In the genomic region with DNA sequence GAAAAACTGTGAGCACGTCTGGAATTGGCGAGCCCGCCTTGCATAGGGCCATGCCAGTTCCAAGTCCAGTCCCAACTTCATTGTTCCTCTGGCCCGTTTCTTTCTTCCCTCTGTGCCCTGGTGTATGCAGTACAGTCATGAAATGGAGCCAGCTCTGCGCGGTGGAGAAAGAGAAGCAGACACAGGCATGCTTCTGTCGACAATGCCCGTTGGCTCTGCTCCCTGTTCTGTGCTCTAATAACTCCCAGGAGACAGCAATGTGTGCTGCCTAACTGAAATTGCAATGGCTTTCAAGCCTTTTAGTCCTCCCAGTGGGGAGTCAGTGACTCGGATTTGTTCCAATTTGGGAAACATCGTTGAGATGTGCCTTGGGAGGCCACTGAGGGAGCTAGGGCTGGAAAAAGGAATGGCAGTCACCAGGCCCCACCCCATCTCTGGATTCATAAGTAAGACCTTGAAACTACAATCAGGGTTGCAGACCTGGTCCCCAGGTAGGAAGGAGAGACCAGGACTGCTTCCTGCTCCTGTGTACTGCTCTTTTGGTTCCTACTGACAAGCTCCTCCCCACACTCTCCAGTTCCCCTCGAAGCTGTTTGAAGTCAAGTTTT, we compare ENCODE assay signal across 10 mouse cellular contexts. TPM values are rescaled to one million over a fixed set of nuclear protein-coding genes. Genes with fewer than 3 reads are reported as not detected.
DNase-seq lines count a peak whose midpoint lies in the region; ATAC-seq and TF ChIP-seq lines count a peak whose summit lies in the region.
"Had no signal": no experiment of that assay in that cellular context is flagged by ENCODE, and none has a peak within 500 bp of the region (broad histone marks: within the 10 kb centered on the region; RNA-seq: fewer than 3 reads in every experiment).

No protein-coding gene starts in this region.

- TF ChIP-seq CTCF in brain, embryonic 14.5 days (IDR thresholded peaks at IDR 0.05; ENCODE audit: borderline replicate concordance, extremely low read depth, insufficient read depth, insufficient read length) = no peak

- H3K4me1 ChIP-seq in forebrain, embryonic 15.5 days = no peaks in the 10 kb centered on the region
- peaks cover 4% of the 10 kb centered on the region; the same call in 1 of the 2 replicates for H3K4me1 ChIP-seq in forebrain, embryonic 12.5 days
- no peaks in the 10 kb centered on the region; the same call in 1 of the 2 replicates for H3K4me1 ChIP-seq in midbrain, embryonic 15.5 days
- H3K4me1 ChIP-seq: limb, embryonic 13.5 days had no signal

- WGBS in forebrain, embryonic 15.5 days = 44% methylated on average over 11 of the region's 11 CpGs
- WGBS in forebrain, embryonic 12.5 days = 70% methylated on average over 11 of the region's 11 CpGs
- 58% methylated on average over 11 of the region's 11 CpGs for WGBS in midbrain, embryonic 15.5 days

- H3K4me2 ChIP-seq in forebrain, embryonic 15.5 days (replicated peaks) = no peak overlapping the region
- H3K4me2 ChIP-seq in forebrain, embryonic 12.5 days = no peak overlapping the region
- no peak overlapping the region for H3K4me2 ChIP-seq in midbrain, embryonic 15.5 days
- H3K4me2 ChIP-seq: limb, embryonic 13.5 days had no signal

- ATAC-seq in forebrain, embryonic 15.5 days (replicated peaks) = peak; percentile 82
- no peak for ATAC-seq in forebrain, embryonic 12.5 days (ENCODE audit: low FRiP score)
- ATAC-seq in midbrain, embryonic 15.5 days (replicated peaks) = peak; percentile 81

- intact Hi-C loops in left cerebral cortex, postnatal 4 days (cut with DNase I) = no loop called here

- H3K9ac ChIP-seq in forebrain, embryonic 15.5 days (replicated peaks) = no peak overlapping the region
- H3K9ac ChIP-seq in forebrain, embryonic 12.5 days = no peak overlapping the region
- no peak overlapping the region for H3K9ac ChIP-seq in midbrain, embryonic 15.5 days
- H3K9ac ChIP-seq: limb, embryonic 13.5 days had no signal

- H3K27me3 ChIP-seq in forebrain, embryonic 15.5 days = no peaks in the 10 kb centered on the region
- H3K27me3 ChIP-seq in forebrain, embryonic 12.5 days = no peaks in the 10 kb centered on the region
- no peaks in the 10 kb centered on the region for H3K27me3 ChIP-seq in midbrain, embryonic 15.5 days (replicated peaks)
- H3K27me3 ChIP-seq: CH12.LX; limb, embryonic 13.5 days had no signal

- 0 out of 2 replicates have a peak overlapping the region, but pooled peaks have one; percentile 1 for H3K27ac ChIP-seq in forebrain, embryonic 15.5 days (replicated peaks)
- H3K27ac ChIP-seq in forebrain, embryonic 12.5 days = no peak overlapping the region
- H3K27ac ChIP-seq in midbrain, embryonic 15.5 days = no peak overlapping the region
- H3K27ac ChIP-seq: limb, embryonic 13.5 days had no signal

- no peak overlapping the region for H3K4me3 ChIP-seq in forebrain, embryonic 15.5 days
- H3K4me3 ChIP-seq in forebrain, embryonic 12.5 days (replicated peaks) = no peak overlapping the region
- no peak overlapping the region for H3K4me3 ChIP-seq in midbrain, embryonic 15.5 days
- H3K4me3 ChIP-seq: limb, embryonic 13.5 days had no signal

- DNase-seq in left cerebral cortex, postnatal 4 days = peak; percentile 67
- DNase-seq in left cerebral cortex, adult 8-10 months (ENCODE audit: low spot score in 2 of 2) = no peak
- DNase-seq in brain, embryonic 14.5 days (ENCODE audit: low read depth) = peak; percentile 89
- DNase-seq in lung, postnatal 25 days (ENCODE audit: low spot score) = no peak
- DNase-seq: kidney, postnatal 25 days had no signal

- TF ChIP-seq POLR2A in brain, embryonic 14.5 days (IDR thresholded peaks at IDR 0.05; ENCODE audit: borderline replicate concordance, extremely low read depth, insufficient read depth, insufficient read length, poor library complexity, severe bottlenecking) = no peak

- H3K9me3 ChIP-seq in forebrain, embryonic 15.5 days = no peaks in the 10 kb centered on the region
- H3K9me3 ChIP-seq in forebrain, embryonic 12.5 days = no peaks in the 10 kb centered on the region
- no peaks in the 10 kb centered on the region for H3K9me3 ChIP-seq in midbrain, embryonic 15.5 days
- H3K9me3 ChIP-seq: limb, embryonic 13.5 days had no signal

- no peaks in the 10 kb centered on the region for H3K36me3 ChIP-seq in forebrain, embryonic 15.5 days
- H3K36me3 ChIP-seq in forebrain, embryonic 12.5 days (replicated peaks) = no peaks in the 10 kb centered on the region
- H3K36me3 ChIP-seq in midbrain, embryonic 15.5 days (replicated peaks) = no peaks in the 10 kb centered on the region
- H3K36me3 ChIP-seq: limb, embryonic 13.5 days had no signal

RNA-seq across cellular contexts. Expression of gene Nampt, which starts 58.7 kb away (rescaled TPM):
- polyA plus RNA-seq in forebrain, embryonic 15.5 days (2015; fragmentation: Nextera tagmentation; extraction: Ambion mirVana) = 34.1 and 37.6 TPM in 2 replicates
- 31.1 and 34.3 TPM in 2 replicates for polyA plus RNA-seq in forebrain, embryonic 12.5 days (2016; fragmentation: Nextera tagmentation; extraction: Ambion mirVana)
- total RNA-seq in left cerebral cortex, postnatal 4 days (2021) = 10 to 100 TPM; 40.0 to 44.2 TPM
- total RNA-seq in left cerebral cortex, adult 8-10 months (2022) = 10 to 100 TPM; 31.2 to 35.2 (median 34.0) TPM
- polyA plus RNA-seq in brain, embryonic 14.5 days (2012; rRNA removed) = 22.6 and 28.4 TPM in 2 replicates
- polyA plus RNA-seq in midbrain, embryonic 15.5 days (2015; fragmentation: Nextera tagmentation; extraction: Ambion mirVana) = 30.4 and 33.2 TPM in 2 replicates

Comparison
In these comparisons a context has a peak if more than half of its experiments do, and no peak if none do; other contexts are left out.
1. DNase-seq: peak in left cerebral cortex, postnatal 4 days (single experiment) and brain, embryonic 14.5 days (single experiment); none in left cerebral cortex, adult 8-10 months (0 of 2) and lung, postnatal 25 days (single experiment).